Mouse (Mus musculus) lung, postnatal 10 days (tissue): ENCODE measurements around the gene Vangl2.

ENCODE experiments used
- DNase-seq: peaks from one replicate; pipeline ENCODE4 v3.0.0; 2021

The Vangl2 gene

DNA sequence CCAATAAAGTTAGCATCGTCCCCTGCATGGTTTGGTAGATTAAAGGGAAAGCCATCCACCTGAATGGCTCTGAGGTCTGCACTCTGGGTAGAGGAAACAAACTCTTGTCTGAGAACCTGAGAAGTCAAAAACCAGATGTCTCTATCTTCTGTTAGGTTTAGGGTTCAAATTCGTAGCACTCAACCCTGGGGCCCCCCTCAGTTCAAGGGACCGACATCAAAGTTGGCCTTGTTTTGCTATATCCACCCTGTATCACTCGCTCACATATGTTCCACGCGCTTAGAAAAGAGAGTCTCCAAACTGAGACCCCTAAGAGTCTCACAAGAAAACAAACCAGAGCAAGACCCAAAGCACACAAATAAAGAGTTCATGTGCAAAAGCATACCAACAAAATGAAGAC, 66.5 kb downstream of the Vangl2 start:
- DNase-seq, result no peak

DNA sequence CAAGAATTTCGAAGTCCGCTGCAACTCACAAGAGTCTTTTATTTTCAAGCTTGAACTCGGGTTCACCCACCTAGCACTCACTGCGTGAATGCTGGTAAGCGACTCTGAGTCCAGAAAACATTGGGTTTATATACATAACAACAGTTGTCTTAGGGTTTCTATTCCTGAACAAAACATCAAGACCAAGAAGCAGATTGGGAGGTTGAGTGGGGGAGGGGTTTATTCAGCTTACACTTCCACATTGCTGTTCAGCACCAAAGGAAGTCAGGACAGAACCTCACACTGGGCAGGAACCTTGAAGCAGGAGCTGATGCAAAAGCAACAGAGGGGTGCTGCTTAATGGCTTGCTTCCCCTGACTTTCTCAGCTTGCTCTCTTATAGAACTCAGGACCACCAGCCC, 67.5 kb downstream of the Vangl2 start:
- DNase-seq, result no peak

DNA sequence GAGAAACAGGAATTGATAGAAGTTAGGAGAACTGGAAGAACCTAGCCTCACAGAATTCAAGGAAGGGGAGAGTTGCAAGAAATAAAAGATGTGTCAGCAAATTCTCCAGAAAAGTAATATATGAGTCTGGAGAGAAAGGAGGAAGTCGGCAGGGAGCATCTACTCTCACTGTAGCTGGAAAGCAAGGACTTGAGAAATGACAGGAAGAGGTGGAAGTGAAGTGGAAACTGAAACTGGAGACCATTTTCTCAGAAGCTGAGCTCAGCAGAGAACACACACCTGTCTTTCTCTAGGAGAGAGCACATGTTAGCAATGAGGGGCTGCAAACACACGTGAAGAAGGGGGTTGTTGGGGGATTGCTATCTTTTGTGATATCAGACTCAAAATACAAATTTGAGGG, 70.8 kb downstream of the Vangl2 start:
- no peak for DNase-seq

DNA sequence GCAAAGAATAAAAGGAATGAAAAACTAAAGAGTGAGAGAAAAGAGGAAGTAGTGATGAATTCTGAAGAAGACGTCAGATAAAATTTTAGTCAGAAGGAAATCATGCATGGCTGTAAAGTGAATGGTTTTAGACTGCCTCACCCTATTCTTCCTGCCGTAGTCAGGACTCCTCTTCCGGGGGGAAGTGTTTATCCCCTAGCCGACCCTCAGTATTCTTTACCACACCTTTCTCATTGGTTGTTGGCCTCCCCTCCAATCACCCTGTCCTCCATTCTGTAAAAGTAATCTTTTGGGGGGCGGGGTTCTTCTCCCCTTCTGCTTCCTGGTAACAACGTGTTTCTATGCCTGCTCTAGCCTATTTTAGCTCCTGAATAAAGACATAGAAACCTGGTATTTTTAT, 73.2 kb downstream of the Vangl2 start:
- no peak for DNase-seq
